Mouse (Mus musculus) embryonic facial prominence, embryonic 11.5 days (tissue): ENCODE data around the gene Abcd4. TPM values are rescaled to one million over a fixed set of nuclear protein-coding genes. Genes with fewer than 3 reads are reported as not detected.

Source experiments
- polyA plus RNA-seq: library from polyadenylated mRNA; unstranded; fragments of >200 nt; fragmentation: Nextera tagmentation; extraction: Ambion mirVana; gene quantifications from 2 replicates; pipeline ENCODE4 v1.2.1, GENCODE M21; 2014

The Abcd4 gene
- polyA plus RNA-seq, 1 experiment from 2014 or later: 6.5 TPM

Other genes with a start within 250 kb of the Abcd4 start
- 9.0 and 10.9 TPM in 2 replicates for gene Entpd5, start 208.4 kb downstream of the Abcd4 start, polyA plus RNA-seq
- 0.41 and 0.49 TPM in 2 replicates for gene Bbof1, start 208.3 kb downstream of the Abcd4 start, polyA plus RNA-seq
- gene Rnf113a2, start 200.2 kb downstream of the Abcd4 start, polyA plus RNA-seq: 29.4 and 30.0 TPM in 2 replicates
- 31.4 and 33.5 TPM in 2 replicates for gene Aldh6a1, start 166.4 kb downstream of the Abcd4 start, polyA plus RNA-seq
- 35.8 and 36.1 TPM in 2 replicates for gene Lin52, start 166.0 kb downstream of the Abcd4 start, polyA plus RNA-seq
- 3.6 and 10.1 TPM in 2 replicates for gene Vsx2, start 47.7 kb downstream of the Abcd4 start, polyA plus RNA-seq
- gene Vrtn, start 23.6 kb upstream of the Abcd4 start, polyA plus RNA-seq: not detected in 2 replicates
- gene Syndig1l, start 81.4 kb upstream of the Abcd4 start, polyA plus RNA-seq: not detected in 2 replicates
- 72.6 and 73.9 TPM in 2 replicates for gene Npc2, start 155.7 kb upstream of the Abcd4 start, polyA plus RNA-seq
- gene Isca2, start 155.8 kb upstream of the Abcd4 start, polyA plus RNA-seq: 128 and 136 TPM in 2 replicates